In genomic region chr11:69379600-69379999, GRCm38 (mm10) we compare ENCODE assay signal across 1 mouse cellular context.
TF ChIP-seq lines count a peak whose summit lies in the region.

No protein-coding gene starts in this region.

TF ChIP-seq in CH12.LX, 34 proteins besides CTCF, POLR2A, EP300 and RAD21 (continued from another document):
- TF ChIP-seq ETS1 (conservative IDR thresholded peaks at IDR 0.05; ENCODE audit: low read depth, low read length): no peak
- TF ChIP-seq MXI1 (IDR thresholded peaks at IDR 0.05; ENCODE audit: low read depth, low read length): no peak
- no peak for TF ChIP-seq POLR2AphosphoS2 (IDR thresholded peaks at IDR 0.05; ENCODE audit: low read depth, low read length)
- TF ChIP-seq SIN3A (IDR thresholded peaks at IDR 0.05; ENCODE audit: low read length): no peak
- TF ChIP-seq MAFK (IDR thresholded peaks at IDR 0.05; ENCODE audit: insufficient replicate concordance, low read length): no peak
- TF ChIP-seq NELFE (IDR thresholded peaks at IDR 0.05; ENCODE audit: low read depth, low read length): no peak
- no peak for TF ChIP-seq BHLHE40 (IDR thresholded peaks at IDR 0.05; ENCODE audit: low read depth, low read length)
